Mouse (Mus musculus) right cerebral cortex, postnatal 4 days (tissue): ENCODE data around the gene Myo1e.
"Not testable (repeated sequence)": the region's sequence is repeated elsewhere in the genome, so short reads cannot be mapped to it uniquely, and the experiment has no call there.

Experiments used
- DNase-seq: peaks from one replicate; pipeline ENCODE4 v3.0.0-alpha.2; 2022

The Myo1e gene

DNA sequence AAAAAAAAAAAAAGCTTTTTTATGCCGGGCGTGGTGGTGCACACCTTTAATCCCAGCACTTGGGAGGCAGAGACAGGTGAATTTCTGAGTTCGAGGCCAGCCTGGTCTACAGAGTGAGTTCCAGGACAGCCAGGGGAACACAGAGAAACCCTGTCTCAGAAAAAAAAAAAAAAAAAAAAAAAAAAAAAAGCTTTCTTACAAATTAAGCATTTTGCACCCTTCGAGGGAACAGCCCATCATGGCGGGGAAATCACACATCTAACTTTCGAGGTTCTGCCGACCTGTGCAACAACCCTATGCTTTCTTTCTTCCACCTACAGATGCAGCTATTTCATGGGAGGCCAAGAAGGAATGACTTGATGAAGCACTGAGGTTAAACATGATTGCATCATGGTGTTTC is 48.9 kb downstream of the Myo1e start:
- not testable (repeated sequence) for DNase-seq

DNA sequence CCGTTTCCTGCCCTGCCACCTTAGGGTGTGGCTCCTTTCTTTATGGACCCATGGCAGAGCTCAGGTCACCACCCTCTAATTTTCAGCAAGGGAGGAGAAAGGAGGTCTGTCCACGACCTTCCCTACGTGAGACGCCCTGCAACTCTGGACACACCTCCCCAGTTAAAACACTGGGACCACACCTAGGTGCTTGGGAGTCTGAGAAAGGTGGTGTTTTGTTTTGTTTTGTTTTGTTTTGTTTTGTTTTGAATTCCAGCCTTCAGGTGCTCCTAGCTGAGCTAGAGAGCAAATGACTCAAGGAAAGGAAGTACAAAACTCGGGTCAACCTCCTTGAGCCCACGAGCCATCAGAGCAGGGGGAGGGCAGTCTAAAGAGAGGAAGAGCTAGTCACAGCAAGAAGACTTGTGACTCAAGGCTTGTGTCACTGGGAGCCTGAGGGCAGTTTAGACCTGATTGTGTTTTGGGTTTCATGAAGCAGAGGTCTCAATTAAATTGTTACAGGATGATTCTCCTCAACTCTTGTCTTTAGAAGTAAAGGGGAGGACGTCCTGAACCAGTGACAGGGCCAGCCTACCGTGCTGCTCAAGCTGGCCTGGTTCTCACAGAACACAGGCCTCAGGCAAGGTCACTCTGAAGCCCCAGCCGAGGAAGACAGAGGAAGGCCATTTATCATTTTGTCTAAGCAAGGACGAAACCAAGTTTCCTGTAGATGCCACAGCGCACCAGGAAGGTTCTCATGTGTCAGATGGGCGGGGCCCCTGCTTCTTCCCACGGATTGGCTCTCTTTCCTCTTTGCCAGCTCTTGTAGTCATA is 50.3 kb downstream of the Myo1e start:
- no peak for DNase-seq

DNA sequence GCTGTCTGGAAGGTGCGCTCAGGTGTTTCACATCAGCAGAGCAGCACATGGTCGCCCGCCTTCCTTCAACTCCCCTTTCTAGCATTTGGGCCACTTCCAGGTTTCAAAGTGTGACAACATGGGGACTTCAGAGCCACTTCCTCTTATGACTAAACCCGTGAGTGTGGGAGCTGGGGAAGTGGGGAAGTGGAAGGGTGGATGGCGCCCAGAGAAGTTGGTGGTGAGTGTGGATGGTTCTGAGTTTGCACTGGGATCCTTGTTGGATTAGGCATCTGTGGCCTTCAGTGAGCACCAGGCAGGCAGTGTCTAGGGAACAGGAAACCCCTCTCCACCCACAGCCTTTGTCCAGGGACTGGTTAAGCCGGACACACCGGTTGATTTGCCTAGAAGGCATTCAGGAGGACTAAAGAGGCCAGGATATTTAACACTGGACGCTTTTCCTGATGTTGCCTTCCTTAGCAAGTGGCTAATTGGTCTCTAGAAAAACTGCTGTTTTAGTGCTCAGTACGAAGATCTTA is 53.2 kb downstream of the Myo1e start:
- DNase-seq, result no peak

DNA sequence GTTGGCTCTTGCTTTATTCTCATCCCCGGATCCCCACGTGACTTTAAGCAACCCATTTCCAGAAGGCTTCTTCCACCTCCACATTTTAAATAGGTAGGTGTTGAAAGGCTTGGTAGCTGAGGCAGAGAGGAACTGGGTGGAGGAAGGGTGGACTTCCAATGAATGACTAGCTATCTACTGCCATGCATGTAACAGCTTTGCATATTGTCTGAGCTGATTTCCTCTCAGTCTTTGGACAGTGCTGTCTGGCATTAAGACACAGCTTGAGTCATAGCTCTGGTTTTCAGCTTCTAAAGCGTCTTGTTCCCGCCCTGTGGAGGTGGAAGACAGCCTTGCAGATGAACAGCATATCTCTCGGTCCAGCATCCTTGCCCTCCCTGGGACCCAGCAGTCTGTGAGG is 54.5 kb downstream of the Myo1e start:
- no peak for DNase-seq

DNA sequence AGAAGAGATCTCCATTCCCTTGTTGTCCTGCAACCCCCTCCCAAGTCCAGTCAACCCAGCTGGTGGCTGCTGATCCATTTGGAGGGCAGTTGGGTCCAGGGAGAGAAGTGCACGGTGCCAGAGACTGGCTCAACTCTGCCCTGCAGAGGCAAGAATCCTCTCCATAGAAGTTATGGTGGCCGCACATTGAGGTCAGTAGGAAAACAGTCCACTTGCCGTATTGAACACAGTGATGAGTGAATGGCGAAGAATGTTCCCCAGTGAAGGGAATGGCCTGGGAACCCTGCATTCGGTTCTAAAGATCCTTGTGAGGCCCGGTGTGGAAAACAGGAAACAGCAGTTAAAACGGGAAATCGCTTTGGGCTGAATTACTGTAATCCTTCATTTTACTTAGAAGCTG is 56.0 kb downstream of the Myo1e start:
- DNase-seq, result no peak

DNA sequence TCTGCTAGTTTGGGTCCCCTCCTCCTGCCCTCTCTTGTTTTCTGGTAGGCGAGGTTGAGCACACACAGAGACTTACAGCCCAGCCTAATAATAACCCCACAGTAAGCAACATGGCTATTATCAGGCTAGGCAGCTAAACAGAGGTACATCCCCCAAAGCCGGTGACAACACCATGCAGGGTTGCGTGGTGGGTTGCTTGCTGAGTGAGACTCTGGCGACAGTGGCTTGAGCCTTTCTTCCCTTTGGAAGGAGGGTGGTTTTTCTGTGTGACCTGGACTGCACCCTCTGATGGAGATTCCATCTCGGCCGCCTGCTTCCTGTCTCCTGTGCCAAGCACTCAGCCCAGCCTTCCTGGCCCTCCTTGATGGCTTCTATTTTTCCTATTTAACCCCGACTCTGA is 56.6 kb downstream of the Myo1e start:
- no peak for DNase-seq

DNA sequence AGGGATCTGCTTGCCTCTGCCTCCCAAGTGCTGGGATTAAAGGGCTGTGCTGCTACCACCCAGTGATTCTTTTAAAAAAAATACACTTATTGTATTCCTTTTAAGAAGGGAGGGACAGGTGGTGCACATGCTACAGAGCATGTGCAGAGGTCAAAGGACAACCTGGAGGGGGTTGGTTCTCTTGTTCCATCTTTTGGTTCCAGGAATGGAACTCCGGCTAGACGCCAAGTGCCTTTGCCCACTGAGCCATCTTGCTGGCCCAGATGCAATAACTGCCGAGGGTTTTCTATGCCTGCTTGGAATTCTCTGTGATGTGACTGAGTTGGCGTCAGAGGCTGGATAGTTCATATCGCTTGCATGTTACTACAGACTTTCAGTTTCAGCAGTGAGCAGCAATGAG is 58.4 kb downstream of the Myo1e start:
- no peak for DNase-seq

DNA sequence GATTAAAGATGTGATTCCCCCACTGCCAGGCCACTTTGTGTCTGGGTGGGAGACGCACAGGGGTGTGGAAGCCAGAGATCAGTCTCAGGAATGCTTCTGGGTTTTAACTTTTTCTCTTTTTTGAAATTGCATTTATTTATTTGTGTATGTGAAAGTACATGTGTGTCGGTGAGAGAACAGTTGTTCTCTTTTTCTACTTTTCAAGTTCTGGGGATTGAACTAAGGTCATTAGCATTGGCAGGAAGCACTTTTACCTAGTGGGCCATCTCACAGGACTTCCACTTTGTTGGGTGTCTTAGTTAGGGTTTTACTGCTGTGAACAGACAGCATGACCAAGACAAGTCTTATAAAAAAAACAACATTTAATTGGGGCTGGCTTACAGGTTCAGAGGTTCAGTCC is 59.0 kb downstream of the Myo1e start:
- DNase-seq, result no peak

DNA sequence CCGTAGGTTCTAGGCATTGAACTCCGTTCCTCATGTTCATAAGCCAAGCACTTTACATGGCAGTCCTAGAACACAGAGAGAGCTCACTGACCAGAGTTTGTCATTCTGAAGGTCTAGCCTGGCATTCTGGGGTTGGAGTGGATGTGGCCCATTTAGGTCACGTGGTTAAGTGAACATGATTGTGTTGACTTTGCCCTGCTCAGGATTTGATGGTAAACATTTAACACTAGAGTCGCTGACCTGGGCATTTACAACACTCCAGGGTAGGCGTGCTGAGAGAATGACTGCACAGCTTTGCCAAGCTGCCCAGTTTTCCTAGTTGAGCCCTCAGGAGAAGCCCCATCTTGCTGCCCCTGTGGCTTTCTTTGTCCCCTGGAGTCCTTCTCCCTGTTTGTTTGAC is 60.0 kb downstream of the Myo1e start:
- DNase-seq, result no peak

DNA sequence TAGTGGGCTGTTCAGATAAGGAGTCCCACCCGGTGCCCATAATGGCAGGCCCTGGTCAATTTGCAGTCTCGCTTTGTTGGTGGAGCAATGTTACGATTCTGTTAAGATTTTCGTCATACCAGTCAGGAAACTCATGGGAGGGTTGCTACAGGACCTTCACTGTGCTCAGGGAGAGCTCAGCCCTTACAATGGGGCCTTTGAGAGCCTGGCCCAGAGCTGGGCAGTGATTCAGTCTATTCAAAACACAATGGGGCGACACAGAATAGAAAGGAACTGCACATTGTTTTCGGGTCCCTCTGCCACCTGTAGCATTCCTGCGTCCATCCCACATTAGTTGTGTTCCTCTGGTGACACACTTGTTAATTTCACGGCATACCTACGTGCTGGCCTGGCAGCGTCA is 62.2 kb downstream of the Myo1e start:
- no peak for DNase-seq

DNA sequence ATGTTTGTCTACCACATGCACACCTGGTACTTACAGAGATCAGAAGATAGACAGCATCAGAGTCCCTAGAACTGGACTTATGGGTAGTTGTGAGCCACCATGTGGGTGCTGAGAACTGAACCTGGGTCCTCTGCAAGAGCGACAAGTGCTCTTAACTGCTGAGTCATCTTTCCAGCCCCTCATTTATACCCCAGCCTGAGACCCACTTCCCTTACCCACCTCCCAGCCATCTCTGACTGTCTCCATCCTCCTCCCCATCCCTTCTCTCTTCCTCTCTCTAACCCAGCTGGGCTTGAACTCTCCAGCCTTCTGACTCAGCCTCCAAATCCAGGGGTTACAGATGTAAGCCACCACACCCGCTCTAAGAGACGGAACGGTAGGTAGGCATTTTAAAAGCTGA is 63.3 kb downstream of the Myo1e start:
- DNase-seq, result no peak

DNA sequence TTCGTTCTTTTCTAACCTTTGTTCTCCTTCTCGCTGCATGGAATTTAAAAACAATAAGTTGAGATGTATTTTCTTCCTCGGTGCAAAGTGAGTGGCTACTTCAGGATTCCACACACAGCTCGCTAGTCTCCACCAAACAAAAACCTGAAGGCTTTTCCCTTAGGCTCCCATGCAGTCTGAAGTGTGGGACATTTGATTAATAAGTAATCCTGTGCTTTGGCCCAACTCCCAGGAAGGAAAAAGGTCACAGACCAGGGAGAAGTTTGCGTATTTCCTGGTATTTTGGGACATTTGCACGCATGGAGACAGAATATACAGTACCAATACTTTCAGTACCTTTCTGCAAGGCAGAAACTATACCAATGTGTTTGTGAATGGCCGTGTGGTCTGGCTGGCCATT is 64.0 kb downstream of the Myo1e start:
- no peak for DNase-seq

DNA sequence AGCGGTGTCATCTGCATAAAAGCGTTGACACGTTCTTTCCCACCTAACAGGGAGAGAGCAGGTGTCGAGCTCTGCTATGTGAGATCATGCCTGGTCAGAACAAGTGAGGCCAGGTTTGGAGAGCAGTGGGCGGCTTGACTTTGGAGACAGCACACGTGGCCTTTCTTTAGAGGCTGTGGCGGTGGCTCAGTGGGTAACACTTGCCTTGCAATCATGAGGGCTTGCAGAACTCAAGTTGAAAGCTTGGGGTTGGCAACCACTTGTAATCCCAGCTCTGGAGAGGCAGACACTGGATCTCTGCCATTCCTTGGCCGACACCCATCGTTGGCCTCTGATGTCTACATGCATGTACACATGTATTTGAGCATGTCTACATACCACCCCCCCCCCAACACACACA is 64.5 kb downstream of the Myo1e start:
- no peak for DNase-seq

DNA sequence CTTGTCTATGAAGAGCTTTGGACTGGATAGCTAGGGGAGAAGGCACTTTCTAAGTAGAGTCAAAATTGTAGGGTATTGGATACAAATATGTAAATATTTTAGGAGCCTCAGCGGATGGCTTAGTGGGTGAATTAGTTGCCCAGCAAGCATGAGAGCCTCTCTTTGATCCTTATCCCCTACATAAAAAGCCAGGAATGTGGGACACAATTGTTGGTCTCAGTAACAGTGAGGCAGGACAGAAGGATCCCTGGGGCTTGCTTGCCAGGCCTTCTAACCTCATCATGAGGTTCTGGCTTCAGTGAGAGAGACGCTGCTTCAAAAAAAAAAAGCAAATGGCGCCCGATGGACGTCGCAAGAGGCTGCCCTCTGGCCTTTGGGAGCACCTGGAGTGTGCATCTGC is 66.9 kb downstream of the Myo1e start:
- no peak for DNase-seq

DNA sequence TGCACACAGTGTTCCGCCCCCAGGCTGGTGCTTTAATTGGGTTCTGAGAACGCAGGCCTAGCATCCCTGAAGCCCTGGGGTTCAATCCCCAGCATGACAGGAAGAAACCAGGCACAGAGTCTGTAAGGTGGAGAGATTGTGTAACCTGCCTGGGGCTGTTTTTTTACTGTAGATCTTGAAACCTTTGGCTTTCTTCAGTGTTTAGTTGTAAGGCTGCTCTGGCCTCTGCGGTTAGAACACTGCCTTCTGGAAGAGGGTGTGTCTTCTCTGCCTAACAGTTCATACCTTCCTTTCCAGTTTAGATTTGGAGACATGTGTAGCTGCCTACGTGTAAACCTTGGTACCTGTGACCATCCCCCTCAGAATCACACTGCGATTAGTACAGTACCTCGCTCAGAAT is 67.3 kb downstream of the Myo1e start:
- no peak for DNase-seq

DNA sequence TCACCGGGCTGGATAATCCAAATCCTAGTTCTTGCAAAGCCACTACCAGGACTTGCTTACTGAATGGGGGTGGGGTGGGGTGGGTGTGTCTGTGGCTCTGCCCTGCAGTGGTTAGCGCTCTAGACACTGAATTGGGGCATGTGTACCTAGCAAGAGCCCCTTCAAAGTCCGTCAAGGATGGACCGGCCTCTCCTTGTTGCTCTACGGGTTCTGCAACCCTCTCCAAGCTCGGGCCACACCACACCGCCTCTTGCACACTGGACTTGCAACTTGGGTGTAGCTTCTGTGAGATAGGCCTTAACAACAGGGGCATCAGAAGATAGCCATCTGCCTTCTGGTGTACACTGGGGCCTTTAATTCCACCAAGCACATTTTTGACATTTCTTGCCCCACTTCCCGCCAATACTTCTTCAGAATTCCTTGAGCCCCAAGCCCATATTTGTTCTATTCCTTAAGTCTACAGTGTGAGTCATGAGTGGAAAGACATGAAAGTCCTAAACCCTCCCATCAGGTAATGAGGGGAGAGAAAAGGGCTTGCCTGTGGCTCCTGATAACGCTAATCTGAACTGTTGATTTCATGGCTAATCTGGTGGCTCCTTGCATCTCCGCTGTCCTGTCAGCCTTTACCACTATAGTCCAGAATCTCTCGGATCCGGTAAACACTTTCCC is 67.9 kb downstream of the Myo1e start:
- DNase-seq, result no peak

DNA sequence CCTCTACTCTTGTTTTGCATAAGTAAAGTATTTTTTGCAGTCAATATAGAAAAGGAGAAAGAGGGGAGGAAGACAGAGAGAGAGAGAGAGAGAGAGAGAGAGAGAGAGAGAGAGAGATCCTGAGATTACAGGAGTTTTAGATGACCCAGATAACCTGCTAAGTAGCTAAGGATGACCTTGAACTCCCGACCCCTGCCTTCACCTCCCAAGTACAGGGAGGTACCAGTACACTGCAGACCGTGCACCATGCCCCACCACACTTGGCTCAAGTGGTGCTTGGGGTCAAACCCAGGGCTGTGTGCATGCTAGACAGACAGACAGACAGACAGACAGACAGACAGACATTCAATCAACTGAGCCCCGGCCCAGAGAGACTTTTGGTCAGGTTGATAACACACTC is 69.9 kb downstream of the Myo1e start:
- no peak for DNase-seq

DNA sequence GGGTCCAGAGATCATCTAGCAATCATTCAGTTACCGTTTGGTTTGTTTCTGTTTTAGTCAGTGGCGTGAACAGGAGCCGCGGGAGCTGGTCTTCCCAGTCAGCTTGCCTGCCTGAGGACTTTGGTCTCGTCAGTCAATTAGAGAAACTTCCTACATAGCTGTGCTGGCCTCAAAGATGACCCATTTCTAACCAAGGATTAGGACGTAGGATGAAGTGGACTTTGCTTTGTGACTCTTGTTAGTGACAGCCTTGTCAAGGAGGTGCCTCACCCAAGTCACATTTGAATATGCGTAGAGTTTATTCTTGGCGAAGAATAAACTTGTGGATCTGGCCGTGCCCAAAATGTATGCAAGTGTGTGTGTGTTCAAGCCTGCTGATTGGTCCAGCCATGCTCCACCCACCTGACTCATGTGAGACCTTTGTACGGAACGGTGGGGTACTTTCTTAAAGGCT is 70.4 kb downstream of the Myo1e start:
- no peak for DNase-seq

DNA sequence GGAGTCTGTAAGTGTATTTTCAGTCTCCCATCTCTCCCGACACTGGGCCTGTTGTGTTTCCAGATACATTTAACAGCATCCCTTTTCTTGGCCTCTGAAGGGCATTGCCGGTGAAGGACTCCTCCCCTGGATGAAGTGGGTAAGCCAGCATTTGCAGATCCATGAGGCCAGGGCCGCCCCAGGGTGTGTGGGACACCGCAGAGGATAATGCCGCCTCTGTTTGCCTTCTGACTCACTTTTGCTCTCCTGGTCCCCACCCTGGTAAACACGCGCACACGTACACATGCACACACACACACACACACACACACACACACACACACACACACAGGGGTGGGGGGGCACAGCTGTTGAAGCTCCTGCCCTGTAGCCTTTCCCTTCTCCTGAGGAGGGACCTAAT is 74.3 kb downstream of the Myo1e start:
- no peak for DNase-seq

DNA sequence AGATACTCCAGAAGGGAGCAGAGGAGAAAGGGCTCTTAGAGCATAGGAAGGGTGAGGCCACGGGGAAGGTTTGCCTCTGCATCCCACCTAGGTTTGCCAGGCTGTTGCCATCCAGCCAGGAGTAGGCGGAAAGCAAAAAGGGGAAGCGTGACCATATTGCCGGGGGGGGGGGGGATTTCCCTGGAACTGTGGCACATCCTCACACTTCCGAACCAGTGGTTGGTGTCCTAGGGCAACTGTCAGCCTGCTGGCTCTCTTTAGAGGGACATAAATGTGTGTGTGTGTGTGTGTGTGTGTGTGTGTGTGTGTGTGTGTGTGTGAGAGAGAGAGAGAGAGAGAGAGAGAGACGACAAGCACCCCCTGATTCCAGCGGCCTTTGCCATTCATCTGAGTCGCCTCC is 75.0 kb downstream of the Myo1e start:
- no peak for DNase-seq

DNA sequence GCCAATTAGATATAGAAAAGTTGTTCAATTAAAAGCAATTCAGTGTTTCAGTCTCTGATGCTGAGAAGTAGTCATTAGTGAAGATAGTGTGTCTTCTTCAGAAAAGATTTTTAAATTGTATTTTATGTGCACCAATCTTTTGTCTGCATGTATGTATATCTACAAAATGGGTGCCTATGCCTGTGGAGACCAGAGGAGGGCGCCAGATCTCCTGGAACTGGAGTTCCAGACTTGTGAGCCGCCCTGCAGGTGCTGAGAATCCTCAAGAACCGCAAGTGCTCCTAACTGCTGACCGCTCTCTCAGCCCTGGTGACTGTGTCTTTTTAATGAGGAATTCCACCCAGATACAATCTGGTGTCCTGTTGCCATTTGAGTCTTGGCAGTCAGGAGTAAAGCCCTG is 76.0 kb downstream of the Myo1e start:
- no peak for DNase-seq

DNA sequence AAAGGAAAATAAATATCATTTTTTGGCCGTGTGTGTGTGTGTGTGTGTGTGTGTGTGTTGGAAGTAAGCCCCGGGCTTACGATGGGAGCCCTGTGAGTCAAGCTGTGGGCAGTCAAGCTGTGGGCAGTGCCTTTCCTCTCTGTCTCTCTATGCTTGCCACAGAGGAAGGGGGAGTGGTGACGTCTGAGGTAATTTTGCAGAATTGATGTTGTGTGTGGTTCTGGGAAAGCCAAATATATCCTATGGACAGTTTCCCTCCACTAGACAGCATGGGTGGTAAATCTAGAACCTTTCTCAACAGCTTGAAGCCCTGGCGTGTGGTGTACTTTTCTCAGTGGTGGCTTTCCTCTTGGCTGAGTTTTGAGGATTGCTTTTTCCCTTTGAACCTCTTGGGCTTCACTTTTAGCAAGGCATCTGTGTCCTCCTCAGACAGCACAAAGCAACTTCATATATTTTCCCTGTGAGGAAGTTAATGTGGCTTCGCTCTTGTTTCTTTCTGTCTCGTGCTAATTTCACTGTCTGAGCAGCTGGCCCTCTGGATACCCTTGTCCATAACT is 77.5 kb downstream of the Myo1e start:
- no peak for DNase-seq

DNA sequence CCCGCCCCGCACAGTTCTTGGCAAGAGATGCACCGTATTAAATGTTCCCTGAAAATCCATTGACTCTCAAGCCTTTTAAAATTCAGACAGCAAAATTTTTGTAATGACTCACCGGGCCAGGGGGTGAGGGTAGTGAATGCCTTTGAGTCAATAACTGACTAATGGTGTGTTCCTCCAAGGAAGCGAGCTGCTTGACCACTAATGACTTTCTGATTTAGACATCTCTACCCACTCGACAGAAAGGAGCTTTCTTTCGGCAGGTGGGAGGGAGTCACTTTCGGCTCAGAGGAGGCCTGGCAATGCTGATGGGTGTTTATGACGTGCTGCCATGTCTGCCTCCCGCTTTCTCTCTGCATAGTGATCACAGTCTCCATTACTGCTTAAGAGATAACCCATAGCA is 83.6 kb downstream of the Myo1e start:
- DNase-seq, result no peak

DNA sequence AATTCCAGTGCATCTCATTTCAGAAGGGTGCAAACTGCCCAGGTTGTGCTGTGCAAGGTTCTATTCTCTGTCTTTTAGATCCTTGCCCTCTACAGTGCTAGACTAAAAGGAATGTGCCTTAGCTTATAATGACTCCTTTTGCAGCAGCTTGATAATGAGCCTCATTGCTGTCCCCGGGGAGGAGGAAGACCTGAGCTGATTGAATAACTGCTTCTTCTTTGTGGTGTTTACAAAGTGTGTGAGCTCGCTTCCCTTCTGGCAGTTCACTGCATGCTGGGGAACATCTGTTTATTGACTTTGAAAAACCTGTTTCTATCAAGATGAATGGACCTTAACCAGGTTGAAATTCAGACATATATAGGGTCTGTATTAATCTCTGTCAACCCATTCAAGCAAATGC is 89.8 kb downstream of the Myo1e start:
- no peak for DNase-seq
